Mouse (Mus musculus) testis, adult 2 months (tissue): ENCODE results near the gene Twistnb.

Experiments
- CTCF ChIP-seq: fragments of 200-500 bp; IDR thresholded peaks from 2 replicates; pipeline ENCODE4 v1.5.1; 2012; ENCODE audit warnings: low read depth, mild to moderate bottlenecking, inconsistent platforms, low read length, moderate library complexity; ENCODE audit not compliant: control insufficient read depth, insufficient read depth, insufficient replicate concordance
- POLR2A ChIP-seq: fragments of 200-500 bp; IDR thresholded peaks from 2 replicates; pipeline ENCODE4 v1.6.1; 2012; ENCODE audit warnings: low read depth, mild to moderate bottlenecking, inconsistent platforms, low read length, moderate library complexity; ENCODE audit not compliant: control insufficient read depth

GRCm38 (mm10) chr12:33456242-33456641 is 26.8 kb downstream of the Twistnb start:
- TF ChIP-seq CTCF (no peak), POLR2A (no peak)
